Mouse (Mus musculus) kidney, embryonic 16.5 days (tissue): ENCODE results near the gene Tspan5. TPM values are rescaled to one million over a fixed set of nuclear protein-coding genes. Genes with fewer than 3 reads are reported as not detected.

Source experiments
- ATAC-seq: fragments of 200-750 bp; cut with Nextera tagmentation; 2 replicates; pipeline ENCODE4 v1.8.0; 2017; ENCODE audit warnings: moderate TSS enrichment; ENCODE audit not compliant: low FRiP score, low TSS enrichment
- H3K27ac ChIP-seq: fragments of 300-500 bp; sonication (generic); 2 replicates; pipeline ENCODE4 v1.5.1; 2014; ENCODE audit warnings: low read length
- H3K27me3 ChIP-seq: fragments of 300-500 bp; sonication (generic); 2 replicates; pipeline ENCODE4 v1.6.1; 2014; ENCODE audit warnings: low read length, control low read depth, mixed read lengths; ENCODE audit not compliant: insufficient read depth
- H3K36me3 ChIP-seq: fragments of 300-500 bp; sonication (generic); 2 replicates; pipeline ENCODE4 v1.6.1; 2014; ENCODE audit warnings: low read length, control low read depth, mixed read lengths; ENCODE audit not compliant: insufficient read depth
- H3K4me1 ChIP-seq: fragments of 300-500 bp; sonication (generic); 2 replicates; pipeline ENCODE4 v1.6.1; 2014; ENCODE audit warnings: low read length, control low read depth, mixed read lengths; ENCODE audit not compliant: insufficient read depth
- H3K4me2 ChIP-seq: fragments of 300-500 bp; sonication (generic); replicated peaks from 2 replicates; pipeline ENCODE4 v1.6.1; 2014; ENCODE audit warnings: low read depth, low read length
- H3K4me3 ChIP-seq: fragments of 300-500 bp; sonication (generic); 2 replicates; pipeline ENCODE4 v1.5.1; 2014; ENCODE audit warnings: mild to moderate bottlenecking, low read length
- H3K9ac ChIP-seq: fragments of 300-500 bp; sonication (generic); replicated peaks from 2 replicates; pipeline ENCODE4 v1.6.1; 2014; ENCODE audit warnings: low read length
- H3K9me3 ChIP-seq: fragments of 300-500 bp; sonication (generic); 2 replicates; pipeline ENCODE4 v1.6.1; 2016; ENCODE audit warnings: low read length, control low read depth
- WGBS: fragments of 180-500 bp; shearing (Covaris S2); extraction: QIAGEN DNeasy Blood & Tissue Kit; methylation state at CpG from one replicate; pipeline ENCODE4 v1.1.7; 2014; 5-methylcytosine and 5-hydroxymethylcytosine counted together
- polyA plus RNA-seq: library from polyadenylated mRNA; unstranded; fragments of >200 nt; fragmentation: Nextera tagmentation; extraction: Ambion mirVana; gene quantifications from 2 replicates; pipeline ENCODE4 v1.2.1, GENCODE M21; 2015

Tspan5 gene
- polyA plus RNA-seq, 1 experiment from 2014 or later = 22.8 TPM

GRCm38 (mm10) chr3:138897500-138897899 is 155.5 kb downstream of the Tspan5 start:
- WGBS = 86% methylated on average over 11 of the region's 11 CpGs
- ATAC-seq = no peak
- peaks cover 8% of the 10 kb centered on the region; the same call in 1 of the 2 replicates for H3K4me1 ChIP-seq
- no peaks in the 10 kb centered on the region for H3K9me3 ChIP-seq
- no peak overlapping the region for H3K27ac ChIP-seq
- H3K4me3 ChIP-seq = no peak overlapping the region
- H3K9ac ChIP-seq = no peak overlapping the region
- H3K27me3 ChIP-seq = no peaks in the 10 kb centered on the region
- no peak overlapping the region for H3K4me2 ChIP-seq
- H3K36me3 ChIP-seq = peaks cover 7% of the 10 kb centered on the region; the same call in 1 of the 2 replicates

- 96% methylated on average over 8 of the region's 8 CpGs for WGBS
These were observed 156.1 kb downstream of the Tspan5 start for GRCm38 (mm10) chr3:138898055-138898454.

GRCm38 (mm10) chr3:138900571-138901141 is 158.7 kb downstream of the Tspan5 start:
- ATAC-seq = 0 out of 2 replicates have a peak, but pooled peaks have one; percentile 14
- WGBS = 83% methylated on average over 9 of the region's 9 CpGs
- Histone ChIP-seq H3K27me3 (no peaks in the 10 kb centered on the region), H3K4me3 (no peak overlapping the region), H3K27ac (0 out of 2 replicates have a peak overlapping the region, but pooled peaks have one; percentile 11), H3K36me3 (peaks cover 7% of the 10 kb centered on the region; the same call in 1 of the 2 replicates), H3K4me2 (no peak overlapping the region), H3K9ac (no peak overlapping the region), H3K4me1 (no peaks in the 10 kb centered on the region), H3K9me3 (no peaks in the 10 kb centered on the region)

More at GRCm38 (mm10) chr3:138898055-138898454, 156.1 kb downstream of the Tspan5 start:
- Histone ChIP-seq H3K27me3 (no peaks in the 10 kb centered on the region), H3K36me3 (peaks cover 7% of the 10 kb centered on the region; the same call in 1 of the 2 replicates), H3K9me3 (no peaks in the 10 kb centered on the region), H3K4me1 (peaks cover 8% of the 10 kb centered on the region; the same call in 1 of the 2 replicates), H3K4me3 (no peak overlapping the region), H3K27ac (no peak overlapping the region), H3K4me2 (no peak overlapping the region), H3K9ac (no peak overlapping the region)
- ATAC-seq = no peak

GRCm38 (mm10) chr3:138905678-138906077 is 163.7 kb downstream of the Tspan5 start:
- Histone ChIP-seq H3K27ac (peak overlapping the region; percentile 23; the same call in 1 of the 2 replicates), H3K27me3 (no peaks in the 10 kb centered on the region)
- WGBS = 72% methylated on average over 7 of the region's 7 CpGs

GRCm38 (mm10) chr3:138906112-138906880 is 164.3 kb downstream of the Tspan5 start:
- no peak overlapping the region for H3K9ac ChIP-seq
- H3K4me2 ChIP-seq = no peak overlapping the region
- no peaks in the 10 kb centered on the region for H3K9me3 ChIP-seq
- no peaks in the 10 kb centered on the region for H3K27me3 ChIP-seq
- H3K36me3 ChIP-seq = no peaks in the 10 kb centered on the region
- 33% methylated on average over 17 of the region's 17 CpGs for WGBS
- no peak overlapping the region for H3K4me3 ChIP-seq
- H3K27ac ChIP-seq = no peak overlapping the region; the same call in 1 of the 2 replicates
- 0 out of 2 replicates have a peak, but pooled peaks cover 3% of the 10 kb centered on the region for H3K4me1 ChIP-seq
- peak; percentile 85 for ATAC-seq

More at GRCm38 (mm10) chr3:138905678-138906077, 163.7 kb downstream of the Tspan5 start:
- Histone ChIP-seq H3K4me2 (no peak overlapping the region), H3K36me3 (no peaks in the 10 kb centered on the region), H3K9me3 (no peaks in the 10 kb centered on the region), H3K4me1 (0 out of 2 replicates have a peak, but pooled peaks cover 3% of the 10 kb centered on the region), H3K9ac (no peak overlapping the region), H3K4me3 (no peak overlapping the region)
- no peak for ATAC-seq

GRCm38 (mm10) chr3:138909313-138909712 is 167.3 kb downstream of the Tspan5 start:
- no peak overlapping the region for H3K9ac ChIP-seq
- no peaks in the 10 kb centered on the region for H3K27me3 ChIP-seq
- no peak for ATAC-seq
- no peak overlapping the region for H3K4me2 ChIP-seq
- WGBS = 77% methylated on average over 2 of the region's 2 CpGs
- no peak overlapping the region for H3K27ac ChIP-seq
- H3K9me3 ChIP-seq = no peaks in the 10 kb centered on the region
- H3K36me3 ChIP-seq = no peaks in the 10 kb centered on the region
- no peak overlapping the region for H3K4me3 ChIP-seq
- H3K4me1 ChIP-seq = 0 out of 2 replicates have a peak, but pooled peaks cover 3% of the 10 kb centered on the region

- Histone ChIP-seq H3K9me3 (no peaks in the 10 kb centered on the region), H3K36me3 (no peaks in the 10 kb centered on the region), H3K4me2 (no peak overlapping the region), H3K4me1 (no peaks in the 10 kb centered on the region), H3K9ac (no peak overlapping the region), H3K4me3 (no peak overlapping the region), H3K27me3 (no peaks in the 10 kb centered on the region), H3K27ac (no peak overlapping the region)
- no peak for ATAC-seq
- WGBS = 87% methylated on average over 8 of the region's 8 CpGs
These were observed 170.5 kb downstream of the Tspan5 start for GRCm38 (mm10) chr3:138912504-138912903.

GRCm38 (mm10) chr3:138914626-138915288 is 172.8 kb downstream of the Tspan5 start:
- no peaks in the 10 kb centered on the region for H3K9me3 ChIP-seq
- no peak overlapping the region for H3K4me3 ChIP-seq
- no peak overlapping the region for H3K9ac ChIP-seq
- H3K4me2 ChIP-seq = no peak overlapping the region
- no peak overlapping the region for H3K27ac ChIP-seq
- ATAC-seq = no peak
- no peaks in the 10 kb centered on the region for H3K27me3 ChIP-seq
- H3K36me3 ChIP-seq = no peaks in the 10 kb centered on the region
- WGBS = 52% methylated on average over 8 of the region's 8 CpGs
- H3K4me1 ChIP-seq = no peaks in the 10 kb centered on the region

- no peaks in the 10 kb centered on the region for H3K36me3 ChIP-seq
These were observed 174.6 kb downstream of the Tspan5 start for GRCm38 (mm10) chr3:138916591-138916990.

More at GRCm38 (mm10) chr3:138916591-138916990, 174.6 kb downstream of the Tspan5 start:
- WGBS = 92% methylated on average over 4 of the region's 4 CpGs
- no peak for ATAC-seq
- Histone ChIP-seq H3K9me3 (no peaks in the 10 kb centered on the region), H3K4me3 (no peak overlapping the region), H3K9ac (no peak overlapping the region), H3K4me1 (no peaks in the 10 kb centered on the region), H3K27me3 (no peaks in the 10 kb centered on the region), H3K27ac (no peak overlapping the region), H3K4me2 (no peak overlapping the region)
